Mouse (Mus musculus): ENCODE data around the gene Izumo1.

DNA sequence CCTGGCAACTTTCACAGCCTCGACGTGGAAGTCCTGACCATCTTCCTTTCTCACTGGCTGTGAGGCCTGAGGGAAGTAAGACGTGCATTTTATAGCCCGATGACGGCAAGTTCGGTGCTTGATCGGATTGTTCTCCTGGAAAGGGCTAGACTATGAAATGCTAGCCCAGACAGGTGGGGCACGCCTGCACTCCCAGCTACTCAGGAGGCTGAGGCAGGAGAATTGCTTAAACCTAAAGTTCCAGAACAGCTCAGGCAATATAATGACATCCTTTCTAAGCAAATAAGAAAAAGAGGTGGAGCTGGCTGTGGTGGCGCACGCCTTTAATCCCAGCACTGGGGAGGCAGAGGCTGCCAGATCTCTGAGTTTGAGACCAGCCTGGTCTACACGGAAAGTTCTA is 1.9 kb downstream of the Izumo1 start:
- no peak for TF ChIP-seq CTCF (IDR thresholded peaks at IDR 0.05; ENCODE audit: low read depth)
- no peak for TF ChIP-seq EP300 (optimal IDR thresholded peaks at IDR 0.05)

Measured in stomach, postnatal 0 days (tissue).